Mouse (Mus musculus) liver, embryonic 14.5 days (tissue): ENCODE measurements around the gene Prg4.

Experiments
- CTCF ChIP-seq: IDR thresholded peaks from 2 replicates; pipeline ENCODE4 v1.5.1; 2016; ENCODE audit warnings: antibody characterized with exemption, low read depth, control low read depth
- EP300 ChIP-seq: IDR thresholded peaks from 2 replicates; pipeline ENCODE4 v1.6.1; 2016; ENCODE audit warnings: antibody characterized with exemption, low read depth

GRCm38 (mm10) chr1:150466132-150466531 lies at the start of gene Prg4:
- TF ChIP-seq CTCF = no peak
- no peak for TF ChIP-seq EP300
